In genomic region chr17:10336558-10336957, GRCm38 (mm10) we compare ENCODE assay signal across 10 mouse cellular contexts. TPM values are rescaled to one million over a fixed set of nuclear protein-coding genes. Genes with fewer than 3 reads are reported as not detected.
DNase-seq lines count a peak whose midpoint lies in the region; ATAC-seq and TF ChIP-seq lines count a peak whose summit lies in the region.
"Had no signal": no experiment of that assay in that cellular context is flagged by ENCODE, and none has a peak within 500 bp of the region (broad histone marks: within the 10 kb centered on the region; RNA-seq: fewer than 3 reads in every experiment).

No protein-coding gene starts in this region.

- 70% methylated on average over 12 of the region's 12 CpGs for WGBS in forebrain, embryonic 12.5 days
- 66% methylated on average over 12 of the region's 12 CpGs for WGBS in hindbrain, embryonic 14.5 days
- WGBS in neural tube, embryonic 13.5 days, result 80% methylated on average over 12 of the region's 12 CpGs

- H3K4me2 ChIP-seq in forebrain, embryonic 12.5 days, result peak overlapping the region; percentile 55; the same call in 1 of the 2 replicates
- H3K4me2 ChIP-seq in hindbrain, embryonic 14.5 days (replicated peaks), result peak overlapping the region; percentile 70; the same call in 1 of the 2 replicates
- peak overlapping the region; percentile 70; the same call in 1 of the 2 replicates for H3K4me2 ChIP-seq in neural tube, embryonic 13.5 days

- peak overlapping the region; percentile 92 for H3K27ac ChIP-seq in layer of hippocampus, adult 2 months
- peak overlapping the region; percentile 98 for H3K27ac ChIP-seq in forebrain, embryonic 12.5 days
- peak overlapping the region; percentile 89 for H3K27ac ChIP-seq in hindbrain, embryonic 14.5 days
- peak overlapping the region; percentile 96 for H3K27ac ChIP-seq in neural tube, embryonic 13.5 days (replicated peaks)
- H3K27ac ChIP-seq: lung, embryonic 15.5 days had no signal

- no peaks in the 10 kb centered on the region for H3K27me3 ChIP-seq in forebrain, embryonic 12.5 days
- no peaks in the 10 kb centered on the region for H3K27me3 ChIP-seq in hindbrain, embryonic 14.5 days (ENCODE audit: control insufficient read depth, insufficient read depth, low read length)
- H3K27me3 ChIP-seq in neural tube, embryonic 13.5 days, result no peaks in the 10 kb centered on the region; the same call in 1 of the 2 replicates
- H3K27me3 ChIP-seq: lung, embryonic 15.5 days had no signal

- ATAC-seq in forebrain, embryonic 12.5 days (ENCODE audit: low FRiP score), result no peak
- ATAC-seq in hindbrain, embryonic 14.5 days (ENCODE audit: low FRiP score), result no peak
- ATAC-seq in neural tube, embryonic 13.5 days (ENCODE audit: low read depth), result no peak

- intact Hi-C loops in left cerebral cortex, postnatal 10 days (cut with DNase I), result loop anchor here (5.0 kb wide), 2 partner anchors 56 to 406 kb away; no protein-coding TSS in a partner anchor

- no peaks in the 10 kb centered on the region for H3K36me3 ChIP-seq in forebrain, embryonic 12.5 days (replicated peaks)
- H3K36me3 ChIP-seq in hindbrain, embryonic 14.5 days (replicated peaks; ENCODE audit: control insufficient read depth, insufficient read depth), result no peaks in the 10 kb centered on the region
- H3K36me3 ChIP-seq in neural tube, embryonic 13.5 days, result no peaks in the 10 kb centered on the region
- H3K36me3 ChIP-seq: lung, embryonic 15.5 days had no signal

- no peak overlapping the region for H3K9ac ChIP-seq in forebrain, embryonic 12.5 days
- no peak overlapping the region for H3K9ac ChIP-seq in hindbrain, embryonic 14.5 days
- H3K9ac ChIP-seq in neural tube, embryonic 13.5 days, result peak overlapping the region; percentile 79
- H3K9ac ChIP-seq: lung, embryonic 15.5 days had no signal

- H3K4me3 ChIP-seq in layer of hippocampus, adult 2 months, result peak overlapping the region; percentile 66
- H3K4me3 ChIP-seq in forebrain, embryonic 12.5 days (replicated peaks), result no peak overlapping the region
- H3K4me3 ChIP-seq in hindbrain, embryonic 14.5 days (replicated peaks; ENCODE audit: low read length), result no peak overlapping the region
- no peak overlapping the region for H3K4me3 ChIP-seq in neural tube, embryonic 13.5 days

- no peak for TF ChIP-seq CTCF in layer of hippocampus, adult 2 months (conservative IDR thresholded peaks at IDR 0.05)

- DNase-seq in layer of hippocampus, adult 2 months (ENCODE audit: low spot score in 2 of 2), result no peak
- DNase-seq in layer of hippocampus, adult 11-12 months (ENCODE audit: low spot score), result no peak
- no peak for DNase-seq in hindbrain, embryonic 14.5 days (ENCODE audit: low spot score)
- no peak for DNase-seq in left cerebral cortex, postnatal 10 days (ENCODE audit: extremely low spot score in 1 of 2, low spot score in 2 of 2)
- no peak for DNase-seq in urinary bladder, adult 2 months (ENCODE audit: low spot score)
- DNase-seq: gastrocnemius, postnatal 10 days; kidney, adult 18-20 months had no signal

- H3K4me1 ChIP-seq in forebrain, embryonic 12.5 days, result peaks cover 47% of the 10 kb centered on the region
- H3K4me1 ChIP-seq in hindbrain, embryonic 14.5 days (replicated peaks; ENCODE audit: control insufficient read depth, insufficient read depth, low read length), result peaks cover 13% of the 10 kb centered on the region
- peaks cover 43% of the 10 kb centered on the region for H3K4me1 ChIP-seq in neural tube, embryonic 13.5 days (replicated peaks)

- no peaks in the 10 kb centered on the region for H3K9me3 ChIP-seq in forebrain, embryonic 12.5 days
- H3K9me3 ChIP-seq in hindbrain, embryonic 14.5 days (ENCODE audit: control insufficient read depth, low read length), result no peaks in the 10 kb centered on the region
- no peaks in the 10 kb centered on the region for H3K9me3 ChIP-seq in neural tube, embryonic 13.5 days
- H3K9me3 ChIP-seq: lung, embryonic 15.5 days had no signal

RNA-seq across cellular contexts. Expression of gene Qk, which starts 16.9 kb away (rescaled TPM):
- 100 to 1,000 TPM; 364 to 385 TPM for total RNA-seq in layer of hippocampus, adult 2 months (2021)
- polyA plus RNA-seq in forebrain, embryonic 12.5 days (2016; fragmentation: Nextera tagmentation; extraction: Ambion mirVana), result 63.0 and 69.3 TPM in 2 replicates
- 59.4 and 63.8 TPM in 2 replicates for polyA plus RNA-seq in hindbrain, embryonic 14.5 days (2014; fragmentation: Nextera tagmentation; extraction: Ambion mirVana)
- 45.6 and 48.1 TPM in 2 replicates for polyA plus RNA-seq in neural tube, embryonic 13.5 days (2015; fragmentation: Nextera tagmentation; extraction: Ambion mirVana)
- total RNA-seq in left cerebral cortex, postnatal 10 days (2021), result 100 to 1,000 TPM; 295 to 297 TPM
- 74.0 and 86.9 TPM in 2 replicates for polyA plus RNA-seq in urinary bladder, adult 2 months (2012; rRNA removed)
